Mouse (Mus musculus): Measurements from ENCODE around the gene Caml. TPM values are rescaled to one million over a fixed set of nuclear protein-coding genes. Genes with fewer than 3 reads are reported as not detected.

Gene Caml
- 27.0 and 31.7 TPM in 2 replicates for polyA plus RNA-seq (2012)

DNA sequence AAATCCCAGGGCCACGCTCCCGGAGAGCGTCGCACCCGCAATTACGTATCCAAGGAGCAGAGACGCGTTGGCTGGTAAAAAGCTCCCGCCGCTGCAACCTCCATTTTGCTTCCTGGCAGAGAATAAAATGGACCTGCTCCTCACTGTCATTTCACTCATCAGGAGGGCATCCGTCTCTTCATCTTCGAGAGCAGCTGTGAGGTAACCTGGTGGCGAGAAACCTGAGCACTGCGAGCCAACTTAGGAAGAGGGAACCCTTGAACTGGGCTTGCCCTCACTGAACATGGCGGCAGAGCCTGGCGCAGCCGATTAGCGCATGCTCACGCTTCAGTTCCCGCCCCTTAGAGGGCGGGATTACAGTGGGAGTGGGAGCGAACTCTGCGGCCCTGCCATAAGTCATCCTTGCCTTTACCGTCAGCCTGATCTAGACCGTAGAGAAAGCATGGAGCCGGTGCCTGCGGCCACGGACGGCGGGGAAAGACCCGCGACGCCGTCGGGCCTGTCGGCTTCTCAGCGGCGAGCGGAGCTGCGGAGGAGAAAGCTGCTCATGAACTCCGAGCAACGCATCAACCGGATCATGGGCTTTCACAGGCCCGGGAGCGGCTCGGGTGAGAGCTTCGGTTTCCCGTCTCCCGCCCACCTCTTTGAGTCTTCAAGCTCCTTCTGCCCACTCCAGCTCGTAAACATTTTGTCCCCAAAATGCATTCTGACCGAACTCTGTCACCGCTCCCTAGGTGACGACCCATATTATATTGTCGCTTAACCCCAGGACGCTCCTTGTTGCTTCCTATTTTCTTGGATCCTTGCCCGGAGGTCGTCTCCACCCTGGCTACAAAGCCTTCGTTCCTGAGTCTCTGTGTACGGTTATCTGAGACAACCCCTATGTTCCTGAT lies at the start of gene Caml:
Gene Caml (plus strand): TSS at position 357 of the 893 bp plus-strand sequence.
- TF ChIP-seq GATA1 (IDR thresholded peaks at IDR 0.05; ENCODE audit: low read length) = no peak

DNA sequence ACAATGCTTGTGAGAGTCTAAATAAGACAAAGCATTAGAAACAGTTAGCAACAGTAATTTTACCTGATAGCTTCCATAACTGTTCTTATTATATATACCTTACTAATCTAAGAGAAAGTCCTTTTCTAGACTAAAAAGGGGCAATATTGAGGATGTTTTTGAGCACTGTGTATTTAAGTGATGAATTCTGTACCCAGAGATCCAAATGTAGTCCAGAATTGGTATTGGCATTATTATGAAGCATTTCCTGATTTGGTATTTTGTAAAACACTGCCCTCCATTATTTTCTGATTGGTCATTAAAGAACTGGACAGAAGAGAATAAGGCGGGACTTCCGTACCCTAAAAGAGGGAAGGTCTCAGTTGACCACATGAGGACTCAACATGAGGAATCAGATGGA lies 49.4 kb upstream of the Caml start, which contains the start of gene Tmed9:
Gene Tmed9 (plus strand): TSS at position 301 of the 400 bp plus-strand sequence.
- TF ChIP-seq GATA1 (IDR thresholded peaks at IDR 0.05; ENCODE audit: low read length) = no peak

GRCm38 (mm10) chr13:55574321-55574720 lies 48.5 kb upstream of the Caml start:
- TF ChIP-seq GATA1 (IDR thresholded peaks at IDR 0.05; ENCODE audit: low read length) = no peak

- TF ChIP-seq GATA1 (IDR thresholded peaks at IDR 0.05; ENCODE audit: low read length) = no peak
Observed at GRCm38 (mm10) chr13:55575932-55576331, 46.9 kb upstream of the Caml start.

DNA sequence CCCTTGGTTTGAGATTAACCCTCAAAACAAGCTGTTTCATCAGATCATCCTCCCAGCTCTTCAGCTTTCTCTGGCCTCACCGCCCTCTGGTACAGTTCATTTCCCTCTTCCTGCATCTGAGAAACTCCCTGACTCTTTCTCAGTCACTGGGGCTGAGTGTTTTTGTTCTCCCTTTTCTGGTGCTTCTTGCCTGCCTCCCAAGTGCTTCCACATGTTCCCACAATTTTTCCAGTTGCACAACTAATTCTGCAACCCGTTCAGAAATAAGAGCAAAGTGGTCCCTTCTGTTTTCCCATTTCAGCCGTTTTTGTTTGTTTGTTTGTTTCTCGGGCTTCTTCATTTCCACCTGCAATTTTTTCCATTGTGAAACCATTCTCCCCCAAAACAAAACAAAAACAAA lies 44.7 kb upstream of the Caml start:
- TF ChIP-seq GATA1 (IDR thresholded peaks at IDR 0.05; ENCODE audit: low read length) = no peak

DNA sequence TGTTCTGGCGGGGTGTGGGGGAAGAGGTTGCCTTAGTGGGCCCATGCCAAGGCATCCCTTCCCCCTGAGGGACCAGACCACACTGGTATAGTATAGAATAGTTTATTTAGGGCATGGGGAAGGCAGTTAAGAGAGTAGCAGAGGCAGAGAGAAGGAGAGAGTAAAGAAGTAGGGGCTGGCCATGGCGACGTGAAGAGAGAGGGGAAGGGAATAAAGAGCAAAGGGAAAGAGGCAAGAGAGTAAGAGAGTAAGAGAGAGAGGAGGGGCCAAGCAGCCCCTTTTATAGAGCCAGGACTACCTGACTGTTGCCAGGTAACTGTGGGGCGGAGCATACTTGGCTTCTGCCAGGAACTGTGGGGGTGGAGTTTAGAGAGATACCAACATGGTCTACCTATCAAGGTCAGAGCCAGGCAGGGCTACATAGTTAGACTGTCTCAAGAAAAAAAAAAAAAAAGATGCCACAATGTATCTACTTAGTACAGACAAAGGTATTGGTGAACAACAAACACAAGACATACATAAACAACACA lies 30.8 kb upstream of the Caml start:
- no peak for TF ChIP-seq GATA1 (IDR thresholded peaks at IDR 0.05; ENCODE audit: low read length)

GRCm38 (mm10) chr13:55592512-55593253 lies 30.1 kb upstream of the Caml start:
- TF ChIP-seq GATA1 (IDR thresholded peaks at IDR 0.05; ENCODE audit: low read length) = no peak

- no peak for TF ChIP-seq GATA1 (IDR thresholded peaks at IDR 0.05; ENCODE audit: low read length)
Observed at GRCm38 (mm10) chr13:55593254-55593747, 29.5 kb upstream of the Caml start.

- no peak for TF ChIP-seq GATA1 (IDR thresholded peaks at IDR 0.05; ENCODE audit: low read length)
Observed at GRCm38 (mm10) chr13:55595375-55595774, 27.4 kb upstream of the Caml start.

- TF ChIP-seq GATA1 (IDR thresholded peaks at IDR 0.05; ENCODE audit: low read length) = no peak
Observed at GRCm38 (mm10) chr13:55596802-55597201, 26.0 kb upstream of the Caml start.

- no peak for TF ChIP-seq GATA1 (IDR thresholded peaks at IDR 0.05; ENCODE audit: low read length)
Observed at GRCm38 (mm10) chr13:55599566-55600540, 23.0 kb upstream of the Caml start, which contains the start of gene B4galt7. Gene B4galt7 (plus strand): TSS chr13:55599896.

GRCm38 (mm10) chr13:55600657-55601056 lies 22.1 kb upstream of the Caml start:
- no peak for TF ChIP-seq GATA1 (IDR thresholded peaks at IDR 0.05; ENCODE audit: low read length)

- no peak for TF ChIP-seq GATA1 (IDR thresholded peaks at IDR 0.05; ENCODE audit: low read length)
Observed at GRCm38 (mm10) chr13:55601611-55602010, 21.2 kb upstream of the Caml start.

DNA sequence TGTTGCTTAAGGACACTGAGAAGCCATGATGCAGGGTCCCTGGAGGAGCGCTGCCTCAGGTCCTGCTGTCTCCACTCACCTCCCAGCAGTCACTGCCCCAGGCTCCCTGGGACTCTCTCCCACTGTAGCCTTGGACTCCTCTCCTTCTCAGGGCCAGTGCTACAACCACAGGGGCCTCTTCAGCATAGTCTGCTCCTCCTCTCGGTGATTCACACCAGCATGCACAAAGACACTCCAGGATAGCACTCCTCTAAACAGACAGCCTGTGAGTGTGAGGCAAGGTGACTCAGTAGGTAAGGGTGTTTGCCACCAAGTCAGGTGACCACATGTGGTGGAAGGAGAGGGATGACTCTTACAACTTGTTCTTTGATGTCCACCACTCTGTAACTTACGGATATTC lies 18.2 kb upstream of the Caml start:
- no peak for TF ChIP-seq GATA1 (IDR thresholded peaks at IDR 0.05; ENCODE audit: low read length)

All from G1E-ER4 (cell line).